Mouse (Mus musculus): Measurements from ENCODE around the gene Sema7a.

GRCm38 (mm10) chr9:57903589-57904249 is 36.2 kb upstream of the Sema7a start:
- no peak for TF ChIP-seq CTCF (IDR thresholded peaks at IDR 0.05; ENCODE audit: borderline replicate concordance, insufficient read depth, low read length)
- no peak for TF ChIP-seq POLR2A (IDR thresholded peaks at IDR 0.05; ENCODE audit: low read depth, low read length)

Data from embryonic fibroblast, embryonic 13.5 days (primary cell).